Mouse (Mus musculus): ENCODE data around the gene Gm49342. TPM values are rescaled to one million over a fixed set of nuclear protein-coding genes. Genes with fewer than 3 reads are reported as not detected.

The Gm49342 gene
- polyA plus RNA-seq, 2 experiments = 42.1 TPM; not detected in 1

- peak within 1 kb of the TSS; percentile 67 for H3K27ac ChIP-seq (replicated peaks; ENCODE audit: low read depth, low read length)
- WGBS = 54% methylated on average over 8 of the region's 8 CpGs
- H3K36me3 ChIP-seq (ENCODE audit: control insufficient read depth, insufficient read depth, low read length) = no peaks in the 10 kb centered on the region
- H3K9ac ChIP-seq (ENCODE audit: low read depth, low read length, severe bottlenecking) = no peak within 1 kb of the TSS
- DNase-seq (ENCODE audit: low spot score) = peak; percentile 68
- no peak within 1 kb of the TSS for H3K4me2 ChIP-seq (replicated peaks; ENCODE audit: low read depth, low read length, severe bottlenecking)
- no peaks in the 10 kb centered on the region for H3K4me1 ChIP-seq (ENCODE audit: control insufficient read depth, insufficient read depth, low read length)
- no peak for ATAC-seq (ENCODE audit: low FRiP score, low read depth)
- H3K27me3 ChIP-seq (ENCODE audit: control insufficient read depth, insufficient read depth, low read length) = no peaks in the 10 kb centered on the region
- no peak within 1 kb of the TSS for H3K4me3 ChIP-seq (replicated peaks; ENCODE audit: low read length)
- H3K9me3 ChIP-seq (ENCODE audit: control insufficient read depth, low read length) = no peaks in the 10 kb centered on the region
- TF ChIP-seq POLR2A (IDR thresholded peaks at IDR 0.05; ENCODE audit: borderline replicate concordance, extremely low read depth, insufficient read depth, insufficient read length) = no peak
These were observed 63.0 kb downstream of the Gm49342 start, which contains the start of gene Rnase10 for GRCm38 (mm10) chr14:51007152-51007801. Gene Rnase10 (plus strand): TSS chr14:51007751.

- ATAC-seq (ENCODE audit: low FRiP score, low read depth) = no peak
- Histone ChIP-seq H3K4me2 (replicated peaks; ENCODE audit: low read depth, low read length, severe bottlenecking) (no peak overlapping the region), H3K27ac (replicated peaks; ENCODE audit: low read depth, low read length) (peak overlapping the region; percentile 67), H3K27me3 (ENCODE audit: control insufficient read depth, insufficient read depth, low read length) (no peaks in the 10 kb centered on the region), H3K9ac (ENCODE audit: low read depth, low read length, severe bottlenecking) (no peak overlapping the region), H3K4me1 (ENCODE audit: control insufficient read depth, insufficient read depth, low read length) (no peaks in the 10 kb centered on the region), H3K4me3 (replicated peaks; ENCODE audit: low read length) (no peak overlapping the region), H3K36me3 (ENCODE audit: control insufficient read depth, insufficient read depth, low read length) (no peaks in the 10 kb centered on the region), H3K9me3 (ENCODE audit: control insufficient read depth, low read length) (no peaks in the 10 kb centered on the region)
- peak; percentile 59 for DNase-seq (ENCODE audit: low spot score)
- TF ChIP-seq POLR2A (IDR thresholded peaks at IDR 0.05; ENCODE audit: borderline replicate concordance, extremely low read depth, insufficient read depth, insufficient read length) = no peak
- 71% methylated on average over 13 of the region's 13 CpGs for WGBS
These were observed 63.8 kb downstream of the Gm49342 start for GRCm38 (mm10) chr14:51007914-51008713.

GRCm38 (mm10) chr14:51008781-51009180 is 64.5 kb downstream of the Gm49342 start:
- no peak overlapping the region for H3K4me3 ChIP-seq (replicated peaks; ENCODE audit: low read length)
- no peak for TF ChIP-seq POLR2A (IDR thresholded peaks at IDR 0.05; ENCODE audit: borderline replicate concordance, extremely low read depth, insufficient read depth, insufficient read length)
- no peak overlapping the region for H3K4me2 ChIP-seq (replicated peaks; ENCODE audit: low read depth, low read length, severe bottlenecking)
- DNase-seq (ENCODE audit: low spot score) (no peak), ATAC-seq (ENCODE audit: low FRiP score, low read depth) (no peak)
- WGBS = 73% methylated on average over 4 of the region's 4 CpGs
- no peaks in the 10 kb centered on the region for H3K4me1 ChIP-seq (ENCODE audit: control insufficient read depth, insufficient read depth, low read length)
- H3K27ac ChIP-seq (replicated peaks; ENCODE audit: low read depth, low read length) = no peak overlapping the region
- no peaks in the 10 kb centered on the region for H3K9me3 ChIP-seq (ENCODE audit: control insufficient read depth, low read length)
- H3K36me3 ChIP-seq (ENCODE audit: control insufficient read depth, insufficient read depth, low read length) = no peaks in the 10 kb centered on the region
- no peak overlapping the region for H3K9ac ChIP-seq (ENCODE audit: low read depth, low read length, severe bottlenecking)
- no peaks in the 10 kb centered on the region for H3K27me3 ChIP-seq (ENCODE audit: control insufficient read depth, insufficient read depth, low read length)

GRCm38 (mm10) chr14:51009572-51009971 is 65.3 kb downstream of the Gm49342 start:
- 89% methylated on average over 6 of the region's 6 CpGs for WGBS
- Histone ChIP-seq H3K27ac (replicated peaks; ENCODE audit: low read depth, low read length) (no peak overlapping the region), H3K9ac (ENCODE audit: low read depth, low read length, severe bottlenecking) (no peak overlapping the region), H3K4me1 (ENCODE audit: control insufficient read depth, insufficient read depth, low read length) (no peaks in the 10 kb centered on the region), H3K27me3 (ENCODE audit: control insufficient read depth, insufficient read depth, low read length) (no peaks in the 10 kb centered on the region), H3K4me2 (replicated peaks; ENCODE audit: low read depth, low read length, severe bottlenecking) (no peak overlapping the region), H3K4me3 (replicated peaks; ENCODE audit: low read length) (no peak overlapping the region), H3K9me3 (ENCODE audit: control insufficient read depth, low read length) (no peaks in the 10 kb centered on the region), H3K36me3 (ENCODE audit: control insufficient read depth, insufficient read depth, low read length) (no peaks in the 10 kb centered on the region)
- DNase-seq (ENCODE audit: low spot score) (no peak), ATAC-seq (ENCODE audit: low FRiP score, low read depth) (no peak)
- no peak for TF ChIP-seq POLR2A (IDR thresholded peaks at IDR 0.05; ENCODE audit: borderline replicate concordance, extremely low read depth, insufficient read depth, insufficient read length)

Other genes with a start within 250 kb of the Gm49342 start
- not detected in 2 replicates for gene Olfr748, start 237.1 kb upstream of the Gm49342 start, polyA plus RNA-seq (2012; rRNA removed)
- gene Olfr748, start 237.1 kb upstream of the Gm49342 start, polyA plus RNA-seq (2014; fragmentation: Nextera tagmentation; extraction: Ambion mirVana) = not detected in 2 replicates
- gene Olfr749, start 199.4 kb upstream of the Gm49342 start, polyA plus RNA-seq (2012; rRNA removed) = not detected in 2 replicates
- not detected in 2 replicates for gene Olfr749, start 199.4 kb upstream of the Gm49342 start, polyA plus RNA-seq (2014; fragmentation: Nextera tagmentation; extraction: Ambion mirVana)
- 75.6 and 77.4 TPM in 2 replicates for gene Ttc5, start 159.0 kb upstream of the Gm49342 start, polyA plus RNA-seq (2012; rRNA removed)
- gene Ttc5, start 159.0 kb upstream of the Gm49342 start, polyA plus RNA-seq (2014; fragmentation: Nextera tagmentation; extraction: Ambion mirVana) = 63.2 and 67.6 TPM in 2 replicates
- not detected in 2 replicates for gene Ccnb1ip1, start 136.8 kb upstream of the Gm49342 start, polyA plus RNA-seq (2012; rRNA removed)
- gene Ccnb1ip1, start 136.8 kb upstream of the Gm49342 start, polyA plus RNA-seq (2014; fragmentation: Nextera tagmentation; extraction: Ambion mirVana) = not detected in 2 replicates
- 65.4 and 86.6 TPM in 2 replicates for gene Parp2, start 136.7 kb upstream of the Gm49342 start, polyA plus RNA-seq (2012; rRNA removed)
- 54.0 and 57.8 TPM in 2 replicates for gene Parp2, start 136.7 kb upstream of the Gm49342 start, polyA plus RNA-seq (2014; fragmentation: Nextera tagmentation; extraction: Ambion mirVana)
- 9.5 and 13.0 TPM in 2 replicates for gene Tep1, start 74.0 kb upstream of the Gm49342 start, polyA plus RNA-seq (2012; rRNA removed)
- 8.3 and 10.5 TPM in 2 replicates for gene Tep1, start 74.0 kb upstream of the Gm49342 start, polyA plus RNA-seq (2014; fragmentation: Nextera tagmentation; extraction: Ambion mirVana)
- gene Klhl33, start 47.0 kb upstream of the Gm49342 start, polyA plus RNA-seq (2012; rRNA removed) = 0.17 and 0.28 TPM in 2 replicates
- 0.08 and 0.11 TPM in 2 replicates for gene Klhl33, start 47.0 kb upstream of the Gm49342 start, polyA plus RNA-seq (2014; fragmentation: Nextera tagmentation; extraction: Ambion mirVana)
- gene Osgep, start 19.6 kb upstream of the Gm49342 start, polyA plus RNA-seq (2012; rRNA removed) = 116 and 137 TPM in 2 replicates
- gene Osgep, start 19.6 kb upstream of the Gm49342 start, polyA plus RNA-seq (2014; fragmentation: Nextera tagmentation; extraction: Ambion mirVana) = 163 and 164 TPM in 2 replicates
- 127 and 143 TPM in 2 replicates for gene Apex1, start 19.5 kb upstream of the Gm49342 start, polyA plus RNA-seq (2012; rRNA removed)
- 218 and 219 TPM in 2 replicates for gene Apex1, start 19.5 kb upstream of the Gm49342 start, polyA plus RNA-seq (2014; fragmentation: Nextera tagmentation; extraction: Ambion mirVana)
- gene Pip4p1, start 13.7 kb upstream of the Gm49342 start, polyA plus RNA-seq (2012; rRNA removed) = 82.3 and 122 TPM in 2 replicates
- 50.3 and 54.0 TPM in 2 replicates for gene Pip4p1, start 13.7 kb upstream of the Gm49342 start, polyA plus RNA-seq (2014; fragmentation: Nextera tagmentation; extraction: Ambion mirVana)
- gene Pnp, start 13.4 kb upstream of the Gm49342 start, polyA plus RNA-seq (2012; rRNA removed) = 37.7 and 42.1 TPM in 2 replicates
- 52.4 and 52.6 TPM in 2 replicates for gene Pnp, start 13.4 kb upstream of the Gm49342 start, polyA plus RNA-seq (2014; fragmentation: Nextera tagmentation; extraction: Ambion mirVana)
- 0.15 and 0.31 TPM in 2 replicates for gene Pnp2, start 11.5 kb downstream of the Gm49342 start, polyA plus RNA-seq (2012; rRNA removed)
- 0.37 and 0.39 TPM in 2 replicates for gene Pnp2, start 11.5 kb downstream of the Gm49342 start, polyA plus RNA-seq (2014; fragmentation: Nextera tagmentation; extraction: Ambion mirVana)
- 0.13 and 0.18 TPM in 2 replicates for gene Rnase10, start 63.2 kb downstream of the Gm49342 start, polyA plus RNA-seq (2012; rRNA removed)
- not detected in 2 replicates for gene Rnase10, start 63.2 kb downstream of the Gm49342 start, polyA plus RNA-seq (2014; fragmentation: Nextera tagmentation; extraction: Ambion mirVana)
- gene Rnase9, start 97.4 kb downstream of the Gm49342 start, polyA plus RNA-seq (2012; rRNA removed) = 0.05 TPM in 1 of 2 replicates, not detected in the other
- gene Rnase9, start 97.4 kb downstream of the Gm49342 start, polyA plus RNA-seq (2014; fragmentation: Nextera tagmentation; extraction: Ambion mirVana) = not detected in 2 replicates
- not detected in 2 replicates for gene Rnase11, start 105.6 kb downstream of the Gm49342 start, polyA plus RNA-seq (2012; rRNA removed)
- not detected in 2 replicates for gene Rnase11, start 105.6 kb downstream of the Gm49342 start, polyA plus RNA-seq (2014; fragmentation: Nextera tagmentation; extraction: Ambion mirVana)
- 0.14 and 0.17 TPM in 2 replicates for gene Rnase12, start 113.1 kb downstream of the Gm49342 start, polyA plus RNA-seq (2012; rRNA removed)
- not detected in 2 replicates for gene Rnase12, start 113.1 kb downstream of the Gm49342 start, polyA plus RNA-seq (2014; fragmentation: Nextera tagmentation; extraction: Ambion mirVana)
- not detected in 2 replicates for gene Olfr750, start 129.9 kb downstream of the Gm49342 start, polyA plus RNA-seq (2012; rRNA removed)
- not detected in 2 replicates for gene Olfr750, start 129.9 kb downstream of the Gm49342 start, polyA plus RNA-seq (2014; fragmentation: Nextera tagmentation; extraction: Ambion mirVana)
- gene Rnase4, start 146.6 kb downstream of the Gm49342 start, polyA plus RNA-seq (2012; rRNA removed) = 66.2 and 67.4 TPM in 2 replicates
- 51.9 and 59.4 TPM in 2 replicates for gene Rnase4, start 146.6 kb downstream of the Gm49342 start, polyA plus RNA-seq (2014; fragmentation: Nextera tagmentation; extraction: Ambion mirVana)
- gene Ang, start 146.6 kb downstream of the Gm49342 start, polyA plus RNA-seq (2012; rRNA removed) = 9.7 and 13.6 TPM in 2 replicates
- gene Ang, start 146.6 kb downstream of the Gm49342 start, polyA plus RNA-seq (2014; fragmentation: Nextera tagmentation; extraction: Ambion mirVana) = 7.3 and 8.3 TPM in 2 replicates
- gene Eddm3b, start 169.9 kb downstream of the Gm49342 start, polyA plus RNA-seq (2012; rRNA removed) = 0.04 TPM in 1 of 2 replicates, not detected in the other
- not detected in 2 replicates for gene Eddm3b, start 169.9 kb downstream of the Gm49342 start, polyA plus RNA-seq (2014; fragmentation: Nextera tagmentation; extraction: Ambion mirVana)
- 1.1 and 1.3 TPM in 2 replicates for gene Rnase6, start 179.4 kb downstream of the Gm49342 start, polyA plus RNA-seq (2012; rRNA removed)
- 0.77 and 2.3 TPM in 2 replicates for gene Rnase6, start 179.4 kb downstream of the Gm49342 start, polyA plus RNA-seq (2014; fragmentation: Nextera tagmentation; extraction: Ambion mirVana)
- 0.47 and 0.61 TPM in 2 replicates for gene Rnase1, start 202.3 kb downstream of the Gm49342 start, polyA plus RNA-seq (2012; rRNA removed)
- gene Rnase1, start 202.3 kb downstream of the Gm49342 start, polyA plus RNA-seq (2014; fragmentation: Nextera tagmentation; extraction: Ambion mirVana) = 0.39 and 0.61 TPM in 2 replicates
- not detected in 2 replicates for gene Rnase2b, start 217.7 kb downstream of the Gm49342 start, polyA plus RNA-seq (2012; rRNA removed)
- gene Rnase2b, start 217.7 kb downstream of the Gm49342 start, polyA plus RNA-seq (2014; fragmentation: Nextera tagmentation; extraction: Ambion mirVana) = not detected in 2 replicates

Measured in limb, embryonic 14.5 days (tissue).